Mouse (Mus musculus): Measurements from ENCODE around the gene Lrrc9. TPM values are rescaled to one million over a fixed set of nuclear protein-coding genes. Genes with fewer than 3 reads are reported as not detected.
A peak's percentile ranks its signal among the peaks of the same experiment; 100 is the strongest.

Lrrc9 gene
- polyA plus RNA-seq, 1 experiment from 2014 or later, result 2.6 TPM

GRCm38 (mm10) chr12:72422681-72423080, 19.0 kb upstream of the Lrrc9 start:
- no peaks in the 10 kb centered on the region for H3K27me3 ChIP-seq (ENCODE audit: control insufficient read depth, insufficient read depth, low read length)
- ATAC-seq (replicated peaks; ENCODE audit: low FRiP score) (no peak), DNase-seq (ENCODE audit: low spot score) (no peak)
- H3K9me3 ChIP-seq (ENCODE audit: control insufficient read depth, low read length), result no peaks in the 10 kb centered on the region
- H3K27ac ChIP-seq (ENCODE audit: low read depth, low read length), result no peak overlapping the region
- H3K4me2 ChIP-seq (ENCODE audit: low read depth, low read length, severe bottlenecking), result no peak overlapping the region
- 48% methylated on average over 4 of the region's 4 CpGs for WGBS
- no peak overlapping the region for H3K4me3 ChIP-seq (ENCODE audit: low read depth, low read length)
- H3K9ac ChIP-seq (ENCODE audit: low read length), result no peak overlapping the region
- no peaks in the 10 kb centered on the region for H3K4me1 ChIP-seq (replicated peaks; ENCODE audit: control insufficient read depth, insufficient read depth, low read length)
- no peaks in the 10 kb centered on the region for H3K36me3 ChIP-seq (ENCODE audit: control insufficient read depth, insufficient read depth, low read length)

- no peak overlapping the region for H3K4me2 ChIP-seq (ENCODE audit: low read depth, low read length, severe bottlenecking)
Measured at GRCm38 (mm10) chr12:72427722-72428126, 13.9 kb upstream of the Lrrc9 start.

GRCm38 (mm10) chr12:72432209-72432608, 9.5 kb upstream of the Lrrc9 start:
- H3K9me3 ChIP-seq (ENCODE audit: control insufficient read depth, low read length), result no peaks in the 10 kb centered on the region
- H3K4me1 ChIP-seq (replicated peaks; ENCODE audit: control insufficient read depth, insufficient read depth, low read length), result no peaks in the 10 kb centered on the region
- no peak overlapping the region for H3K9ac ChIP-seq (ENCODE audit: low read length)
- no peaks in the 10 kb centered on the region for H3K36me3 ChIP-seq (ENCODE audit: control insufficient read depth, insufficient read depth, low read length)
- no peak overlapping the region for H3K4me2 ChIP-seq (ENCODE audit: low read depth, low read length, severe bottlenecking)
- no peaks in the 10 kb centered on the region for H3K27me3 ChIP-seq (ENCODE audit: control insufficient read depth, insufficient read depth, low read length)
- 87% methylated on average over 4 of the region's 4 CpGs for WGBS
- ATAC-seq (replicated peaks; ENCODE audit: low FRiP score), result no peak
- H3K4me3 ChIP-seq (ENCODE audit: low read depth, low read length), result no peak overlapping the region
- no peak overlapping the region for H3K27ac ChIP-seq (ENCODE audit: low read depth, low read length)
- DNase-seq (ENCODE audit: low spot score), result no peak

More at GRCm38 (mm10) chr12:72427722-72428126, 13.9 kb upstream of the Lrrc9 start:
- H3K27me3 ChIP-seq (ENCODE audit: control insufficient read depth, insufficient read depth, low read length), result no peaks in the 10 kb centered on the region
- no peaks in the 10 kb centered on the region for H3K4me1 ChIP-seq (replicated peaks; ENCODE audit: control insufficient read depth, insufficient read depth, low read length)
- DNase-seq (ENCODE audit: low spot score) (peak; percentile 86), ATAC-seq (replicated peaks; ENCODE audit: low FRiP score) (peak; percentile 71)
- no peak overlapping the region for H3K9ac ChIP-seq (ENCODE audit: low read length)
- no peak overlapping the region for H3K27ac ChIP-seq (ENCODE audit: low read depth, low read length)
- no peak overlapping the region for H3K4me3 ChIP-seq (ENCODE audit: low read depth, low read length)
- WGBS, result 27% methylated on average over 11 of the region's 11 CpGs
- no peaks in the 10 kb centered on the region for H3K36me3 ChIP-seq (ENCODE audit: control insufficient read depth, insufficient read depth, low read length)
- no peaks in the 10 kb centered on the region for H3K9me3 ChIP-seq (ENCODE audit: control insufficient read depth, low read length)

GRCm38 (mm10) chr12:72433241-72433865, 8.3 kb upstream of the Lrrc9 start:
- no peak overlapping the region for H3K4me2 ChIP-seq (ENCODE audit: low read depth, low read length, severe bottlenecking)
- ATAC-seq (replicated peaks; ENCODE audit: low FRiP score) (no peak), DNase-seq (ENCODE audit: low spot score) (no peak)
- no peaks in the 10 kb centered on the region for H3K9me3 ChIP-seq (ENCODE audit: control insufficient read depth, low read length)
- no peak overlapping the region for H3K27ac ChIP-seq (ENCODE audit: low read depth, low read length)
- 84% methylated on average over 9 of the region's 9 CpGs for WGBS
- H3K4me1 ChIP-seq (replicated peaks; ENCODE audit: control insufficient read depth, insufficient read depth, low read length), result no peaks in the 10 kb centered on the region
- H3K36me3 ChIP-seq (ENCODE audit: control insufficient read depth, insufficient read depth, low read length), result no peaks in the 10 kb centered on the region
- H3K4me3 ChIP-seq (ENCODE audit: low read depth, low read length), result no peak overlapping the region
- H3K9ac ChIP-seq (ENCODE audit: low read length), result no peak overlapping the region
- no peaks in the 10 kb centered on the region for H3K27me3 ChIP-seq (ENCODE audit: control insufficient read depth, insufficient read depth, low read length)

DNA sequence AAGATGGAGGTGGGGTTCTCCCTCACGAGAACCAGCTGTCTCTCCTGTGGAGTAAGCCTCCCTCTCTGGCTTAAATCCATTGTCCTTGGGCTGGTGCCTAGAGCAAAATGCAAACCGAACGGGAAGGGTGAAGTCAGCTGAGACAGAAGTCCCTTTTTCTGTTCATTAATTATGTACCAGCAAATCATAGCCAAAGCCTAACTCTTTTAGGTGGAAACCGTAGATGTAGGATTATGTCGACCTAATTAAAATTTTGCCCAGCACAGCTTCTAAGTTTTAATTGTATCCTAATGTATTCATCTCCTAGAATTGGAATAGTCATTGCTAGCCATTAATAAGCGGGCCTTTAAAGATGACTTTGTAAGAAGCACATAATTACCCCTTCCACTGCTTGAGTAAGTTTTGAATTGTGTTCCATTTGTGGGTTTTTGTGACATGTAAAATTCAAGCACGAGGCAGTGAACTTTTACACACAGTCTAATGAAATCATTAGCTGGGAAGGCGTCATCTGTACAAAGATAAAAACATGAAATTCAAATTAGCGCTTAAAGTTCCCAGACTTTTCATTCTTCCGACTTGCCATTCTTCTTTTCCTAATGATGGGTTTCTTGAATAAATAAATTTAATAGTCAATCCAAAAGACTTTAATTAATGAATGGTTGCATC, 3.9 kb upstream of the Lrrc9 start:
- H3K9ac ChIP-seq (ENCODE audit: low read length), result no peak overlapping the region
- ATAC-seq (replicated peaks; ENCODE audit: low FRiP score) (peak; percentile 57), DNase-seq (ENCODE audit: low spot score) (no peak)
- WGBS, result 32% methylated on average over 10 of the region's 10 CpGs
- peaks cover 2% of the 10 kb centered on the region; the same call in 1 of the 2 replicates for H3K4me1 ChIP-seq (replicated peaks; ENCODE audit: control insufficient read depth, insufficient read depth, low read length)
- no peaks in the 10 kb centered on the region for H3K36me3 ChIP-seq (ENCODE audit: control insufficient read depth, insufficient read depth, low read length)
- no peak overlapping the region for H3K4me3 ChIP-seq (ENCODE audit: low read depth, low read length)
- no peak overlapping the region for H3K4me2 ChIP-seq (ENCODE audit: low read depth, low read length, severe bottlenecking)
- no peaks in the 10 kb centered on the region for H3K9me3 ChIP-seq (ENCODE audit: control insufficient read depth, low read length)
- no peaks in the 10 kb centered on the region for H3K27me3 ChIP-seq (ENCODE audit: control insufficient read depth, insufficient read depth, low read length)
- H3K27ac ChIP-seq (ENCODE audit: low read depth, low read length), result peak overlapping the region; percentile 19; the same call in 1 of the 2 replicates

DNA sequence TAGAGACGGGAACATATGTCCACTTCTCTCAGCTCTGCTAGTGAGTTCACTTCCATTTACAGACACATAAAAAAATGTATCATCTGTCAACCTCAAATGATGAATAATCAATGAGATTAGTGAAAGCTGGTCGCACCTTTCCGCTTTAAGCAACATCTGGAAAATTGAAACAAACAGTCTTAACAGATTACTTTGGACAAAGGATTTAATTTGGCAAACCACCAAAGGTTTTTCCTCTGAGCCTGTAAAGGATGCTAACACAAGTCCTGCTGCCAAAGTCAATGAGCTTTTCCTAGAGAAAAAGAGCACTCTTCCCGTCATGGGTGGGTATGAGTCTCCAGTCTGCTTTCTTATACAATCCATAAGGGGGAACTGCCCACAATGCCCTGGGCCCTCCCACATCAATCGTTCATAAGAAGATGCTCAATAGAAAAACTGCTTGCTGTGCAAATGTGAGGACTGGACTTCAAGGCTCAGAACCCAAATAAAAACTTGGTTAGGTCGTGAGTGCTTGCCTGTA, 2.6 kb upstream of the Lrrc9 start:
- Histone ChIP-seq H3K36me3 (ENCODE audit: control insufficient read depth, insufficient read depth, low read length) (no peaks in the 10 kb centered on the region), H3K4me1 (replicated peaks; ENCODE audit: control insufficient read depth, insufficient read depth, low read length) (peaks cover 2% of the 10 kb centered on the region; the same call in 1 of the 2 replicates), H3K4me2 (ENCODE audit: low read depth, low read length, severe bottlenecking) (no peak overlapping the region), H3K9me3 (ENCODE audit: control insufficient read depth, low read length) (no peaks in the 10 kb centered on the region), H3K4me3 (ENCODE audit: low read depth, low read length) (no peak overlapping the region), H3K27me3 (ENCODE audit: control insufficient read depth, insufficient read depth, low read length) (no peaks in the 10 kb centered on the region), H3K9ac (ENCODE audit: low read length) (no peak overlapping the region), H3K27ac (ENCODE audit: low read depth, low read length) (no peak overlapping the region)
- ATAC-seq (replicated peaks; ENCODE audit: low FRiP score) (no peak), DNase-seq (ENCODE audit: low spot score) (no peak)
- 55% methylated on average over 6 of the region's 6 CpGs for WGBS

DNA sequence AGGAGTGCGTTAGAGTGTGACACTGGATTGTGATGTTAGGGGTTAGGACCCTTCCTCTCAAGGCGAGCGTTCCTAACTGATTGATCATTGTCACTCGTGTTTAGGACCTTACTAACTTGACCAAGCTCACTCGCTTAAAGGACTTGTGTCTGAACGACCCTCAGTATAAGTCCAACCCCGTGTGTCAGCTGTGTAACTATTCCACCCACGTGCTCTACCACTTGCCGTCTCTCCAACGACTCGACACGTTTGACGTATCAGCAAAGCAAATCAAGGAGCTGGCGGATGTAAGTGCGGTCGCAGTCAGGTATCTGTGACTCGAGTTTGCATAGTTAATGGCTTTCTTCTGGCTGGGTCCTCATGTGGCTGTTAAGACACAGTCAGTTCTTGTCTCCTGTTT, 12.3 kb downstream of the Lrrc9 start:
- H3K9me3 ChIP-seq (ENCODE audit: control insufficient read depth, low read length), result no peaks in the 10 kb centered on the region
- ATAC-seq (replicated peaks; ENCODE audit: low FRiP score), result no peak
- no peak for DNase-seq (ENCODE audit: low spot score)
- WGBS, result 85% methylated on average over 17 of the region's 17 CpGs
- H3K27ac ChIP-seq (ENCODE audit: low read depth, low read length), result no peak overlapping the region
- H3K4me1 ChIP-seq (replicated peaks; ENCODE audit: control insufficient read depth, insufficient read depth, low read length), result peaks cover 3% of the 10 kb centered on the region; the same call in 1 of the 2 replicates
- no peak overlapping the region for H3K4me2 ChIP-seq (ENCODE audit: low read depth, low read length, severe bottlenecking)
- no peak overlapping the region for H3K4me3 ChIP-seq (ENCODE audit: low read depth, low read length)
- H3K27me3 ChIP-seq (ENCODE audit: control insufficient read depth, insufficient read depth, low read length), result no peaks in the 10 kb centered on the region
- H3K36me3 ChIP-seq (ENCODE audit: control insufficient read depth, insufficient read depth, low read length), result no peaks in the 10 kb centered on the region
- H3K9ac ChIP-seq (ENCODE audit: low read length), result no peak overlapping the region

DNA sequence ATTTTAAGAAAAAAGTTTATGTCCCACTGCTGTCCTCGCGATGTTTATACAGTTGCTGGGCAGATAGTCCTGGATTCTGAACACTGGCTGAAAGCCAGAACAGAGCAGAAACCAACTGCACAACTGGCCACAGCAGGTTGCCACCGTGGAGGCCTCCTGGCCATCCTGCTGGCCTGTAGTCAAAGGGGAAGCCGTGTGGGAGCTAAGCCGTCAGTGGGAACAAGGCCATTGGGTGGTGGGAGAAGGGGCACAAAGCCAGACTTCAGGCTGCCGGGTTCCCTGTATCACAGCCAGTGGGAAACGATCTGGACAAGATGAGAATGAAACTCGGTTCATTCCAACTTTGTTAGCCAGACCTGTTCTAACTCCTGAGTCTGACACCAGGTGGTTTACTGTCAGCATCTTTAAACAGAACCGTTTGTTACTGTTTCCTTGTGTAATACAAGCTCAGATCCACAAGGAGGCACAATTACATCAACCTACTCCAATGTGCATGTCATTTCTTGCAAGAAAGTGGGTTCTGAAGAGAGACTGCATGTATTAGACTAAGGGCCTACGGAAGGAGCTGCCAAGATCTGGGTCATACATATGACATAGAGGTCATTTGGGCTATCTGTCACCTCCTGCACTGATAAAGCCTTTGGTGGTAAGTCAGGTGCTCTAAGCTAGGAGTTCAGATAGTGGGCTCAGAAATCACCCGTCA, 19.7 kb downstream of the Lrrc9 start:
- Histone ChIP-seq H3K9me3 (ENCODE audit: control insufficient read depth, low read length) (no peaks in the 10 kb centered on the region), H3K27me3 (ENCODE audit: control insufficient read depth, insufficient read depth, low read length) (no peaks in the 10 kb centered on the region), H3K4me2 (ENCODE audit: low read depth, low read length, severe bottlenecking) (no peak overlapping the region), H3K36me3 (ENCODE audit: control insufficient read depth, insufficient read depth, low read length) (no peaks in the 10 kb centered on the region), H3K4me3 (ENCODE audit: low read depth, low read length) (no peak overlapping the region), H3K9ac (ENCODE audit: low read length) (no peak overlapping the region), H3K27ac (ENCODE audit: low read depth, low read length) (no peak overlapping the region), H3K4me1 (replicated peaks; ENCODE audit: control insufficient read depth, insufficient read depth, low read length) (no peaks in the 10 kb centered on the region)
- WGBS, result 58% methylated on average over 11 of the region's 11 CpGs
- ATAC-seq (replicated peaks; ENCODE audit: low FRiP score) (no peak), DNase-seq (ENCODE audit: low spot score) (no peak)

Data from forebrain, embryonic 11.5 days (tissue).